Mouse (Mus musculus): ENCODE results near the gene Nsun2. TPM values are rescaled to one million over a fixed set of nuclear protein-coding genes. Genes with fewer than 3 reads are reported as not detected.

Gene Nsun2
- polyA plus RNA-seq, 1 experiment from 2014 or later: 67.9 TPM

- no peak for ATAC-seq
- Histone ChIP-seq H3K27ac (ENCODE audit: low read length) (no peak overlapping the region), H3K27me3 (ENCODE audit: control insufficient read depth, insufficient read depth, low read depth, low read length) (no peaks in the 10 kb centered on the region), H3K4me3 (ENCODE audit: low read depth, low read length) (no peak overlapping the region), H3K9me3 (replicated peaks; ENCODE audit: control insufficient read depth, low read length, poor library complexity, severe bottlenecking) (no peaks in the 10 kb centered on the region), H3K36me3 (ENCODE audit: control insufficient read depth, insufficient read depth, low read length) (no peaks in the 10 kb centered on the region), H3K4me2 (ENCODE audit: low read length) (no peak overlapping the region), H3K9ac (ENCODE audit: low read depth, low read length) (no peak overlapping the region), H3K4me1 (ENCODE audit: control insufficient read depth, insufficient read depth, low read length) (peaks cover 51% of the 10 kb centered on the region)
- 96% methylated on average over 1 of the region's 1 CpGs for whole genome bisulfite sequencing
Observed at GRCm38 (mm10) chr13:69522161-69522791, 11.3 kb upstream of the Nsun2 start.

- H3K36me3 ChIP-seq (ENCODE audit: control insufficient read depth, insufficient read depth, low read length): no peaks in the 10 kb centered on the region
- no peak overlapping the region for H3K4me2 ChIP-seq (ENCODE audit: low read length)
- H3K27me3 ChIP-seq (ENCODE audit: control insufficient read depth, insufficient read depth, low read depth, low read length): no peaks in the 10 kb centered on the region
- H3K9ac ChIP-seq (ENCODE audit: low read depth, low read length): no peak overlapping the region
- no peak for ATAC-seq
- H3K9me3 ChIP-seq (replicated peaks; ENCODE audit: control insufficient read depth, low read length, poor library complexity, severe bottlenecking): no peaks in the 10 kb centered on the region
- H3K4me1 ChIP-seq (ENCODE audit: control insufficient read depth, insufficient read depth, low read length): peaks cover 48% of the 10 kb centered on the region
- H3K4me3 ChIP-seq (ENCODE audit: low read depth, low read length): no peak overlapping the region
- no peak overlapping the region for H3K27ac ChIP-seq (ENCODE audit: low read length)
- 61% methylated on average over 14 of the region's 14 CpGs for WGBS
Observed at GRCm38 (mm10) chr13:69523444-69524157, 9.9 kb upstream of the Nsun2 start.

DNA sequence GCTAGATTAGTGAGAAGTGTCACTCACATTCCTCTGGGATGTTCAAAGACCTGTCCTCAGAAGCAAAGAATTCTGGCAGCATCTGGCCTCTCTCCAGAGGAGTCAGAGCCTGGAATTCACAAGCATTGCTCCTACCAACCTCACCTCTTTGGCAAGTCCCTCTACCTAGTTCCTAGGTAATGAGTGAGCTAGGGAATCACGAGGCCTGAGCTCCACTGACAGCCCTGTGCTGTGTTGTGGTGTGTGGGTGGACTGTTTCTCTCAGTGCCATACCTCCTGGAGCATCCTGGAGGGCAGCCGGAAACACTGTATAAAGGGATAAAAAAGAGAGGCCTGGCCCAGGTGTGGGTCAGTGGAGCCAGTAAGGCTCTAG lies 9.4 kb upstream of the Nsun2 start:
- Histone ChIP-seq H3K4me2 (ENCODE audit: low read length) (no peak overlapping the region), H3K27me3 (ENCODE audit: control insufficient read depth, insufficient read depth, low read depth, low read length) (no peaks in the 10 kb centered on the region), H3K4me3 (ENCODE audit: low read depth, low read length) (no peak overlapping the region), H3K36me3 (ENCODE audit: control insufficient read depth, insufficient read depth, low read length) (no peaks in the 10 kb centered on the region), H3K9ac (ENCODE audit: low read depth, low read length) (no peak overlapping the region; the same call in 1 of the 2 replicates), H3K9me3 (replicated peaks; ENCODE audit: control insufficient read depth, low read length, poor library complexity, severe bottlenecking) (no peaks in the 10 kb centered on the region), H3K27ac (ENCODE audit: low read length) (no peak overlapping the region), H3K4me1 (ENCODE audit: control insufficient read depth, insufficient read depth, low read length) (peaks cover 48% of the 10 kb centered on the region)
- ATAC-seq: no peak
- 82% methylated on average over 2 of the region's 2 CpGs for WGBS

DNA sequence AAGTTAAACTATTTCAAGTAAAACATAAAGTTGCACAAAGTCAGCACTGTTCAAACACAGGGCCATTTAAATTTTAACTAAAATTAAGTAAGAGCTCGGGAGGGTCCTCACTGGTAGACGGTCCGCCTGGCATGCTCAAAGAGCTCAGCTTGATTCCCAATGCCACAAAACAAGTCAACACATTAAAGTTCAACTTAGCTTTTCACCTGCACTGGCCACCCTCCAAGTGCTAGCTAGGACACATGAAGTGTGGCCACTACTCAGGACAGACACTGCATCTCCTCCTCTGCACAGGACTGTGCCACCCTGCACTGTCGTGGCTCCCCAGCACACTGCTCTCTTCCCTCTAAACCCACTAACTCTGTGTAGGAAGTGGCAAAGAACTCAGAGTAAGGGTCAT lies 7.7 kb upstream of the Nsun2 start:
- Histone ChIP-seq H3K36me3 (ENCODE audit: control insufficient read depth, insufficient read depth, low read length) (no peaks in the 10 kb centered on the region), H3K4me1 (ENCODE audit: control insufficient read depth, insufficient read depth, low read length) (peaks cover 51% of the 10 kb centered on the region), H3K4me2 (ENCODE audit: low read length) (no peak overlapping the region), H3K9ac (ENCODE audit: low read depth, low read length) (no peak overlapping the region), H3K27me3 (ENCODE audit: control insufficient read depth, insufficient read depth, low read depth, low read length) (no peaks in the 10 kb centered on the region), H3K9me3 (replicated peaks; ENCODE audit: control insufficient read depth, low read length, poor library complexity, severe bottlenecking) (no peaks in the 10 kb centered on the region), H3K27ac (ENCODE audit: low read length) (no peak overlapping the region), H3K4me3 (ENCODE audit: low read depth, low read length) (no peak overlapping the region)
- 59% methylated on average over 4 of the region's 4 CpGs for WGBS
- ATAC-seq: no peak

- Histone ChIP-seq H3K4me1 (ENCODE audit: control insufficient read depth, insufficient read depth, low read length) (peaks cover 57% of the 10 kb centered on the region), H3K27me3 (ENCODE audit: control insufficient read depth, insufficient read depth, low read depth, low read length) (no peaks in the 10 kb centered on the region), H3K9ac (ENCODE audit: low read depth, low read length) (no peak overlapping the region), H3K9me3 (replicated peaks; ENCODE audit: control insufficient read depth, low read length, poor library complexity, severe bottlenecking) (no peaks in the 10 kb centered on the region), H3K36me3 (ENCODE audit: control insufficient read depth, insufficient read depth, low read length) (no peaks in the 10 kb centered on the region), H3K4me2 (ENCODE audit: low read length) (no peak overlapping the region), H3K27ac (ENCODE audit: low read length) (no peak overlapping the region), H3K4me3 (ENCODE audit: low read depth, low read length) (no peak overlapping the region)
- WGBS: 81% methylated on average over 7 of the region's 7 CpGs
- ATAC-seq: no peak
Observed at GRCm38 (mm10) chr13:69528531-69528930, 5.0 kb upstream of the Nsun2 start.

- H3K4me3 ChIP-seq (ENCODE audit: low read depth, low read length): no peak overlapping the region
- no peaks in the 10 kb centered on the region for H3K27me3 ChIP-seq (ENCODE audit: control insufficient read depth, insufficient read depth, low read depth, low read length)
- WGBS: 90% methylated on average over 3 of the region's 3 CpGs
- no peak overlapping the region for H3K4me2 ChIP-seq (ENCODE audit: low read length)
- no peak for ATAC-seq
- H3K9me3 ChIP-seq (replicated peaks; ENCODE audit: control insufficient read depth, low read length, poor library complexity, severe bottlenecking): no peaks in the 10 kb centered on the region
- H3K27ac ChIP-seq (ENCODE audit: low read length): no peak overlapping the region
- H3K36me3 ChIP-seq (ENCODE audit: control insufficient read depth, insufficient read depth, low read length): no peaks in the 10 kb centered on the region
- no peak overlapping the region for H3K9ac ChIP-seq (ENCODE audit: low read depth, low read length)
- H3K4me1 ChIP-seq (ENCODE audit: control insufficient read depth, insufficient read depth, low read length): peaks cover 44% of the 10 kb centered on the region
Observed at GRCm38 (mm10) chr13:69530156-69530555, 3.4 kb upstream of the Nsun2 start.

GRCm38 (mm10) chr13:69530951-69531350 lies 2.6 kb upstream of the Nsun2 start:
- 89% methylated on average over 6 of the region's 6 CpGs for WGBS
- Histone ChIP-seq H3K9ac (ENCODE audit: low read depth, low read length) (0 out of 2 replicates have a peak overlapping the region, but pooled peaks have one; percentile 81), H3K27ac (ENCODE audit: low read length) (no peak overlapping the region), H3K9me3 (replicated peaks; ENCODE audit: control insufficient read depth, low read length, poor library complexity, severe bottlenecking) (no peaks in the 10 kb centered on the region), H3K4me2 (ENCODE audit: low read length) (peak overlapping the region; percentile 99), H3K4me3 (ENCODE audit: low read depth, low read length) (peak overlapping the region; percentile 75), H3K4me1 (ENCODE audit: control insufficient read depth, insufficient read depth, low read length) (peaks cover 46% of the 10 kb centered on the region), H3K36me3 (ENCODE audit: control insufficient read depth, insufficient read depth, low read length) (no peaks in the 10 kb centered on the region), H3K27me3 (ENCODE audit: control insufficient read depth, insufficient read depth, low read depth, low read length) (no peaks in the 10 kb centered on the region)
- ATAC-seq: no peak

DNA sequence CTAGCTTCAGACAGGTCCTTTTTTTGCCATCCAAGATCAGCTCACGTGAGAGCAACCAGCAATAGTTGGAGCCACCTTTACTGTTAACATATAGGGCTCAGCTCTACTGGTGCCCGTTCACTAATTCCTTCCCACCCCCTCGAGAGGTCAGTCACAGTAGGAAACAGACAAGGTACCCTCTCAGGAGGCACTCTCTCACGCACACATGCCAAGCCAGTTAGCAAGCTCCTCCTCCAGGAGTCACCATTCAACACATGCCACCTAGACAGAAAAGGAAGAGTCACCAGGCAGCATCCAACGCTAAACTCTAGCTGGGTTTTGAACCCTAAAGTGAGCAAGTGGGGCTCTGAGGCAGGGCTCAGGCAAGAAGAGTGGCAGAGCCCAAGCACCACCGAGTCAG lies 2.1 kb upstream of the Nsun2 start:
- Histone ChIP-seq H3K9me3 (replicated peaks; ENCODE audit: control insufficient read depth, low read length, poor library complexity, severe bottlenecking) (no peaks in the 10 kb centered on the region), H3K4me2 (ENCODE audit: low read length) (peak overlapping the region; percentile 99), H3K27ac (ENCODE audit: low read length) (no peak overlapping the region), H3K4me1 (ENCODE audit: control insufficient read depth, insufficient read depth, low read length) (peaks cover 41% of the 10 kb centered on the region), H3K9ac (ENCODE audit: low read depth, low read length) (0 out of 2 replicates have a peak overlapping the region, but pooled peaks have one; percentile 81), H3K27me3 (ENCODE audit: control insufficient read depth, insufficient read depth, low read depth, low read length) (no peaks in the 10 kb centered on the region), H3K36me3 (ENCODE audit: control insufficient read depth, insufficient read depth, low read length) (no peaks in the 10 kb centered on the region), H3K4me3 (ENCODE audit: low read depth, low read length) (peak overlapping the region; percentile 75)
- no peak for ATAC-seq
- WGBS: 46% methylated on average over 6 of the region's 6 CpGs

- Histone ChIP-seq H3K36me3 (ENCODE audit: control insufficient read depth, insufficient read depth, low read length) (no peaks in the 10 kb centered on the region), H3K9me3 (replicated peaks; ENCODE audit: control insufficient read depth, low read length, poor library complexity, severe bottlenecking) (no peaks in the 10 kb centered on the region), H3K27me3 (ENCODE audit: control insufficient read depth, insufficient read depth, low read depth, low read length) (no peaks in the 10 kb centered on the region), H3K4me3 (ENCODE audit: low read depth, low read length) (peak overlapping the region; percentile 75), H3K27ac (ENCODE audit: low read length) (no peak overlapping the region), H3K4me1 (ENCODE audit: control insufficient read depth, insufficient read depth, low read length) (peaks cover 36% of the 10 kb centered on the region), H3K4me2 (ENCODE audit: low read length) (peak overlapping the region; percentile 99), H3K9ac (ENCODE audit: low read depth, low read length) (peak overlapping the region; percentile 81)
- ATAC-seq: no peak
- WGBS: 17% methylated on average over 14 of the region's 14 CpGs
Observed at GRCm38 (mm10) chr13:69532101-69532892, 1.2 kb upstream of the Nsun2 start.

All from midbrain, embryonic 16.5 days (tissue).